Mouse (Mus musculus): Measurements from ENCODE around the gene Gng5. TPM values are rescaled to one million over a fixed set of nuclear protein-coding genes. Genes with fewer than 3 reads are reported as not detected.

Gene Gng5
- polyA plus RNA-seq, 1 experiment = 342 TPM

DNA sequence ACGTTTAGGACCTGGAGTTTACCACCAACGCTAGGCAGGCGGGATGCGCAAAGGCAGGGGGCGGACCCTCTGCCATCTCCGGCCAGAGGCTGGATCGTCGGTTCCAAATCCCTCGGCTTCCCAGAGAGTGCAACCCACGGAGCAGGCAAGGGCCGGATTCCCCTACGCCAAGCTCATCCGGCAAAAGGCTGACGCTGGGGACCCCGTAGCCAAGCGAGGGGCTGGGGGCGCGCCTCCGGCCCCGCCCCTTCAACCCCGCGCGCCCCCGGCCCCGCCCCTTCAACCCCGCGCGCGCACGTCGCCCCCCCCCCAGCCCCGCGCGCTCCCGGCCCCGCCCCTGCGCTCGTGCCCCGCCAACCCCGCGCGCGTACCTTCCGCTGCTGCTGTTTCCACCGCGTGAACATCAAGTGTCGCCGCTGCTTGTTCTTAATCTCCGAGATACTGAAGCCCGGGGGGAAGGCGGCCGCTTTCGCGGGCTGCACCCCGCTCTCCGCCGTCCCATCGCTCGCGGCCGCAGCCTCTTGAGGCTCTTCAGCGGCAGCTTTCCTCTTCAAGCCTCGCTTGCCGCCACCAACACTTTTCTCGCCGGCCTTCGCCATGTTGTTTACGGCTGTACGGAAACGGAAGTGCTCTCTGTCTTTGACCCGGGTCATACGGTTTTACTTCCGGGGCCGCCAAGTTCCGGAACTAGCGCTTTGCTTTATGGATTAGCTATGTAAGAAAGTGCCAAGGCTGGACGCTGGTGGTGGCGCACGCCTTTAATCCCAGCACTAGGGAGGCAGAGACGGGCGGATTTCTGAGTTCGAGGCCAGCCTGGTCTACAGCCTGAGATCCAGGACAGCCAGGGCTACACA is 21.4 kb downstream of the Gng5 start, which contains the start of gene Rpf1:
Gene Rpf1 (minus strand): TSS at position 632 of the 854 bp plus-strand sequence.
- peak; percentile 60 for TF ChIP-seq MAX (IDR thresholded peaks at IDR 0.05)
- no peak for TF ChIP-seq MYOD1 (IDR thresholded peaks at IDR 0.05; ENCODE audit: control insufficient read depth, insufficient read length, low read depth)
- Histone ChIP-seq H3K27me3 (ENCODE audit: control insufficient read depth, insufficient read depth, insufficient read length) (no peaks in the 10 kb centered on the region), H3K36me3 (ENCODE audit: control insufficient read depth, insufficient read depth) (peaks cover 31% of the 10 kb centered on the region), H3K79me2 (ENCODE audit: control insufficient read depth, insufficient read depth) (peaks cover 51% of the 10 kb centered on the region), H3K79me3 (ENCODE audit: low read depth) (peaks cover 23% of the 10 kb centered on the region), H3ac (ENCODE audit: control insufficient read depth, insufficient read length, low read depth) (peak within 1 kb of the TSS; percentile 94), H3K4me3 (ENCODE audit: insufficient read depth, poor library complexity, severe bottlenecking) (peak within 1 kb of the TSS; percentile 71)

DNA sequence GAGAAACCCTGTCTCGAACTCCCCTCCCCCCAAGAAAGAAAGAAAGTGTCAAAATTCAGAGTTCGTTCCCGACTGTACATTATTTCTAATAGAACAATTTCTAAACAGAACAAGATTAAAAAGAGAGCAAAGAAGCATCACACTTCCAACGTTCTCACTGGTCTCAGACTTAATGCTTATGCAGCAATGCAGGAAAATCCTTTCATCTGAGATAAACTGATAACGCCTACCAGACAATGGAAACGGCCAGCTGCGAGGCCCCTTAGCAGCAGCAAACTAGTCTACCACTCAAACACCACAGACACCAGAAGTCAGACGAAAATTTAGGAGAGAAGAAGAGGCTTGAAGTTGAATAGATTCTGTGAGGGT is 22.0 kb downstream of the Gng5 start:
- peaks cover 23% of the 10 kb centered on the region for H3K79me3 ChIP-seq (ENCODE audit: low read depth)
- peaks cover 26% of the 10 kb centered on the region for H3K36me3 ChIP-seq (ENCODE audit: control insufficient read depth, insufficient read depth)
- peaks cover 46% of the 10 kb centered on the region for H3K79me2 ChIP-seq (ENCODE audit: control insufficient read depth, insufficient read depth)
- H3K27me3 ChIP-seq (ENCODE audit: control insufficient read depth, insufficient read depth, insufficient read length) = no peaks in the 10 kb centered on the region
- peak overlapping the region; percentile 71 for H3K4me3 ChIP-seq (ENCODE audit: insufficient read depth, poor library complexity, severe bottlenecking)
- H3ac ChIP-seq (ENCODE audit: control insufficient read depth, insufficient read length, low read depth) = no peak overlapping the region
- TF ChIP-seq MYOD1 (IDR thresholded peaks at IDR 0.05; ENCODE audit: control insufficient read depth, insufficient read length, low read depth) (no peak), USF1 (IDR thresholded peaks at IDR 0.05; ENCODE audit: low read depth) (no peak), MAX (IDR thresholded peaks at IDR 0.05) (no peak), CTCF (IDR thresholded peaks at IDR 0.05; ENCODE audit: control insufficient read depth, insufficient read depth, insufficient read length) (no peak), MYOG (IDR thresholded peaks at IDR 0.05; ENCODE audit: control insufficient read depth, extremely low read depth, insufficient read length) (no peak), FOSL1 (IDR thresholded peaks at IDR 0.05; ENCODE audit: insufficient read depth, low read length, poor library complexity, severe bottlenecking) (no peak), CEBPB (IDR thresholded peaks at IDR 0.05; ENCODE audit: low read depth) (no peak)

DNA sequence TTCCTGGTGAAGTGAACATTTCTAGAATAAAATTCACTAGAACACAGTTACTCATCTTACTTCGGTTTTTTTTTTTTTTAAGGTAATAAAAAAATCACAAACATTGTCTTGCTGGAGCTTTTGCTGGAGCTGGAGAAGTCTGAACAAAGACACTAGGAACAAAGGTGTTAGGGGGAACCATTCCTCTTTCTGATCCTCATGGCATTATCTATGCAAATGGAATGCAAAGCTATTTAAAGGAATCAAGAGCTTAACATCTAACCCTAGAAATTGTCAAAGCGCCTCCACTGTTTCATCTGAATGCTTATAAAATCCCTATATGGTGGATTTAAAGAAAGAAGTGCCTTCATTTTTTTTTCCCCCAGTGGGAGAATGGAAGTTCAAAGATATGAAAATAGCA is 28.7 kb downstream of the Gng5 start:
- H3K79me2 ChIP-seq (ENCODE audit: control insufficient read depth, insufficient read depth) = no peaks in the 10 kb centered on the region
- H3K27me3 ChIP-seq (ENCODE audit: control insufficient read depth, insufficient read depth, insufficient read length) = peaks cover 6% of the 10 kb centered on the region
- no peaks in the 10 kb centered on the region for H3K36me3 ChIP-seq (ENCODE audit: control insufficient read depth, insufficient read depth)
- no peaks in the 10 kb centered on the region for H3K79me3 ChIP-seq (ENCODE audit: low read depth)
- no peak overlapping the region for H3K4me3 ChIP-seq (ENCODE audit: insufficient read depth, poor library complexity, severe bottlenecking)
- TF ChIP-seq MYOD1 (IDR thresholded peaks at IDR 0.05; ENCODE audit: control insufficient read depth, insufficient read length, low read depth) = no peak
- no peak for TF ChIP-seq MAX (IDR thresholded peaks at IDR 0.05)
- TF ChIP-seq MYOG (IDR thresholded peaks at IDR 0.05; ENCODE audit: control insufficient read depth, extremely low read depth, insufficient read length) = no peak
- TF ChIP-seq CEBPB (IDR thresholded peaks at IDR 0.05; ENCODE audit: low read depth) = no peak
- TF ChIP-seq FOSL1 (IDR thresholded peaks at IDR 0.05; ENCODE audit: insufficient read depth, low read length, poor library complexity, severe bottlenecking) = no peak
- no peak for TF ChIP-seq CTCF (IDR thresholded peaks at IDR 0.05; ENCODE audit: control insufficient read depth, insufficient read depth, insufficient read length)
- no peak for TF ChIP-seq USF1 (IDR thresholded peaks at IDR 0.05; ENCODE audit: low read depth)
- no peak overlapping the region for H3ac ChIP-seq (ENCODE audit: control insufficient read depth, insufficient read length, low read depth)

DNA sequence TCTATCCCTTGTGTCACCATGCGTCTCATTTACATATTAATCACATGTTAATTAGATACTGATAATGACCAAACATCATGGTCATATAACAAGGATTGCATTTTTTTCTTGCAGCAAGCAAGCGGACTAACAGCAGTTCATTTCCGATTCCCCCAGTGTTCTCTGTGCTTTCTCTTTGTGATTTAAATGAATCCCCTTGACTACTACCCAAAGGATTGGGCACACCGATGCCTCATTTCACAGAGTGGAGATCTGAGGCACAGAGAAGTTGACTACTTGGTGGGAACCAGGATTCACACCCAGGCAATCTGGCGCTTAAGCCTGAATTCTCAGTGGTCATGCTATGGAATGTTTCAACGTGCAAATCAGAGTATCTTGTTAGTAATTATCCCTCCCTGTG is 35.4 kb downstream of the Gng5 start:
- TF ChIP-seq USF1 (IDR thresholded peaks at IDR 0.05; ENCODE audit: low read depth) = no peak
- TF ChIP-seq FOSL1 (IDR thresholded peaks at IDR 0.05; ENCODE audit: insufficient read depth, low read length, poor library complexity, severe bottlenecking) = no peak
- no peak for TF ChIP-seq CEBPB (IDR thresholded peaks at IDR 0.05; ENCODE audit: low read depth)
- no peak for TF ChIP-seq MYOG (IDR thresholded peaks at IDR 0.05; ENCODE audit: control insufficient read depth, extremely low read depth, insufficient read length)
- no peak for TF ChIP-seq CTCF (IDR thresholded peaks at IDR 0.05; ENCODE audit: control insufficient read depth, insufficient read depth, insufficient read length)
- no peak for TF ChIP-seq MYOD1 (IDR thresholded peaks at IDR 0.05; ENCODE audit: control insufficient read depth, insufficient read length, low read depth)
- TF ChIP-seq MAX (IDR thresholded peaks at IDR 0.05) = no peak

DNA sequence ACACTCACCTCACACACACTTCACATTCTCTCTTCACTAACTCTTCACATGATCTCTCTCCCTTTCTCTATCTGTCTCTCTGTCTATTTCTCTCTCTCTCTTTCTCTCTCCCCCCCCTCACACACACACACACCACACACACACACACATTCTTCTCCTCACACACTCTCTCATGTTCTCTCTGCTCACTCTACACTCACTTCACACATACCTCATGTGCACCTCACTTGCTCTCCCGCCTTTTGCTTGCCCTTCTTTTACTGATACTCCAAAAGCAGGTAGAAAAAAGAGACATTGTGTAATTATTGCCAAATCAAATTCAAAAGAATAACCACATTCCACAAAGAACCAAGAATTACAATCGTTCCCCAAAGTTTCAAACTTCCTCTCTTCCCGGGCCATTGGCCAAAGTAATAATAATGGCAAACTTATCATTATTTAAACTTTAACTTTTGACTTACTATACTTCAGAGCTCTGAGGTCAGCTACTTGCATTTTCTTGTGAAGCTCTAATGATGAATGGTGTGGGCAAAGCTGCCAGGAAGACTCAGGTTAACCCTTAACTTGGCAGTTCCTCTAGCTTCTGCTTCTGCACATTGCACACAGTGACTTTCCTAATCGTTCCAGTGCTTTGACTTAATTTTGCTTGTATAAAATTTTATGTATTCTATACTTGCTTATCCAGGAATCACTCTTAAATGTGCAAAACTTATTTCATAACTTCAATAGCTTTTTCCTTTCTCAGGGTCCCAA is 41.1 kb downstream of the Gng5 start:
- Histone ChIP-seq H3K4me3 (ENCODE audit: insufficient read depth, poor library complexity, severe bottlenecking) (no peak overlapping the region), H3K79me2 (ENCODE audit: control insufficient read depth, insufficient read depth) (no peaks in the 10 kb centered on the region), H3K79me3 (ENCODE audit: low read depth) (no peaks in the 10 kb centered on the region), H3ac (ENCODE audit: control insufficient read depth, insufficient read length, low read depth) (no peak overlapping the region), H3K36me3 (ENCODE audit: control insufficient read depth, insufficient read depth) (no peaks in the 10 kb centered on the region), H3K27me3 (ENCODE audit: control insufficient read depth, insufficient read depth, insufficient read length) (no peaks in the 10 kb centered on the region)
- TF ChIP-seq MYOD1 (IDR thresholded peaks at IDR 0.05; ENCODE audit: control insufficient read depth, insufficient read length, low read depth) (no peak), MAX (IDR thresholded peaks at IDR 0.05) (no peak), CEBPB (IDR thresholded peaks at IDR 0.05; ENCODE audit: low read depth) (no peak), MYOG (IDR thresholded peaks at IDR 0.05; ENCODE audit: control insufficient read depth, extremely low read depth, insufficient read length) (no peak), FOSL1 (IDR thresholded peaks at IDR 0.05; ENCODE audit: insufficient read depth, low read length, poor library complexity, severe bottlenecking) (no peak), CTCF (IDR thresholded peaks at IDR 0.05; ENCODE audit: control insufficient read depth, insufficient read depth, insufficient read length) (no peak), USF1 (IDR thresholded peaks at IDR 0.05; ENCODE audit: low read depth) (no peak)

More for the DNA sequence above, 35.4 kb downstream of the Gng5 start:
- Histone ChIP-seq H3ac (ENCODE audit: control insufficient read depth, insufficient read length, low read depth) (no peak overlapping the region), H3K36me3 (ENCODE audit: control insufficient read depth, insufficient read depth) (no peaks in the 10 kb centered on the region), H3K4me3 (ENCODE audit: insufficient read depth, poor library complexity, severe bottlenecking) (no peak overlapping the region), H3K79me3 (ENCODE audit: low read depth) (no peaks in the 10 kb centered on the region), H3K79me2 (ENCODE audit: control insufficient read depth, insufficient read depth) (no peaks in the 10 kb centered on the region), H3K27me3 (ENCODE audit: control insufficient read depth, insufficient read depth, insufficient read length) (peaks cover 6% of the 10 kb centered on the region)
